Mouse (Mus musculus) hindbrain, embryonic 16.5 days (tissue): ENCODE results near the gene Rnf114. TPM values are rescaled to one million over a fixed set of nuclear protein-coding genes. Genes with fewer than 3 reads are reported as not detected.
A peak's percentile ranks its signal among the peaks of the same experiment; 100 is the strongest.

Source experiments
- ATAC-seq: fragments of 200-750 bp; cut with Nextera tagmentation; 2 replicates; pipeline ENCODE4 v1.8.0; 2017; ENCODE audit warnings: moderate TSS enrichment, moderate library complexity
- H3K27ac ChIP-seq: fragments of 300-500 bp; sonication (generic); 2 replicates; pipeline ENCODE4 v1.5.1; 2014; ENCODE audit warnings: low read depth, mild to moderate bottlenecking, control low read depth, low read length, moderate library complexity
- H3K27me3 ChIP-seq: fragments of 300-500 bp; sonication (generic); replicated peaks from 2 replicates; pipeline ENCODE4 v1.6.1; 2014; ENCODE audit warnings: low read length; ENCODE audit not compliant: control insufficient read depth, insufficient read depth
- H3K36me3 ChIP-seq: fragments of 300-500 bp; sonication (generic); 2 replicates; pipeline ENCODE4 v1.6.1; 2014; ENCODE audit warnings: mild to moderate bottlenecking, low read length, moderate library complexity, mixed read lengths; ENCODE audit not compliant: control insufficient read depth, insufficient read depth
- H3K4me1 ChIP-seq: fragments of 300-500 bp; sonication (generic); 2 replicates; pipeline ENCODE4 v1.6.1; 2014; ENCODE audit warnings: low read depth, low read length; ENCODE audit not compliant: control insufficient read depth, insufficient read depth
- H3K4me2 ChIP-seq: fragments of 300-500 bp; sonication (generic); 2 replicates; pipeline ENCODE4 v1.6.1; 2014; ENCODE audit warnings: mild to moderate bottlenecking, low read length, control low read depth, moderate library complexity
- H3K4me3 ChIP-seq: fragments of 300-500 bp; sonication (generic); 2 replicates; pipeline ENCODE4 v1.5.1; 2014; ENCODE audit warnings: mild to moderate bottlenecking, low read length, control low read depth, moderate library complexity
- H3K9ac ChIP-seq: fragments of 300-500 bp; sonication (generic); 2 replicates; pipeline ENCODE4 v1.6.1; 2014; ENCODE audit warnings: low read depth, mild to moderate bottlenecking, control low read depth, low read length, moderate library complexity
- H3K9me3 ChIP-seq: fragments of 300-500 bp; sonication (generic); 2 replicates; pipeline ENCODE4 v1.6.1; 2014; ENCODE audit warnings: mild to moderate bottlenecking, low read length, moderate library complexity; ENCODE audit not compliant: control insufficient read depth
- WGBS: fragments of 180-500 bp; shearing (Covaris S2); extraction: QIAGEN DNeasy Blood & Tissue Kit; methylation state at CpG from one replicate; pipeline ENCODE4 v1.1.7; 2014; 5-methylcytosine and 5-hydroxymethylcytosine counted together
- polyA plus RNA-seq: library from polyadenylated mRNA; unstranded; fragments of >200 nt; fragmentation: Nextera tagmentation; extraction: Ambion mirVana; gene quantifications from 2 replicates; pipeline ENCODE4 v1.2.1, GENCODE M21; 2015

Gene Rnf114
- polyA plus RNA-seq, 1 experiment from 2014 or later = 112 TPM

DNA sequence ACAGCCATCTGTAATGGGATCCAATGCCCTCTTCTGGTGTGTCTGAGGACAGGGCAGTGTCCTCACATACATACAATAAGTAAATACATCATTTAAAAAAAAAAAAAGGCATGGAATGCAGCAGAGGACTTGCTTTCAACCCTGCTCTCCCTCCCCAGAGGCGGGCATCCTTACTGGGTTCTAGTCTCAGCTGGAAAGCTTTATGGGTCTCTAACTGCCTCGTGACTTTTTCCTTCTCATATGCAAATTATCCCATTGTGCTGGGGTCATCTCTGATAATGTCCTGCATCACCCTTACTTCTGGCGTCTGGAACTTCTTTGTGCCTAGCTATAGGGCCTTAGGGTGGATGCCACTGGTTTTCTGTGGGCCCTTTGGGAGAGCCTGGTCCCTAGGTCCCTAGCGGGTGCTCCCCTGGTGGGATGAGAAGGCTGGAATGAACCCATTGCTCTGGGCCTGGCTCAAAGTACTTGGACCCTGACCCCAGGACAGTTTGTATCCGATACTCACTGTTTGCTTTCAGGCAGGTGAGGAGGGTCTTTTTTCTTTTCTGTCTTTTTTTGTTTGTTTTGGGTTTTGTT lies 37.6 kb downstream of the Rnf114 start:
- H3K4me1 ChIP-seq = no peaks in the 10 kb centered on the region
- H3K27me3 ChIP-seq = 0 out of 2 replicates have a peak, but pooled peaks cover 2% of the 10 kb centered on the region
- 22% methylated on average over 5 of the region's 5 CpGs for WGBS
- H3K9ac ChIP-seq = no peak overlapping the region
- H3K9me3 ChIP-seq = no peaks in the 10 kb centered on the region
- no peak overlapping the region for H3K4me2 ChIP-seq
- ATAC-seq = no peak
- H3K4me3 ChIP-seq = no peak overlapping the region
- no peaks in the 10 kb centered on the region for H3K36me3 ChIP-seq
- H3K27ac ChIP-seq = no peak overlapping the region

DNA sequence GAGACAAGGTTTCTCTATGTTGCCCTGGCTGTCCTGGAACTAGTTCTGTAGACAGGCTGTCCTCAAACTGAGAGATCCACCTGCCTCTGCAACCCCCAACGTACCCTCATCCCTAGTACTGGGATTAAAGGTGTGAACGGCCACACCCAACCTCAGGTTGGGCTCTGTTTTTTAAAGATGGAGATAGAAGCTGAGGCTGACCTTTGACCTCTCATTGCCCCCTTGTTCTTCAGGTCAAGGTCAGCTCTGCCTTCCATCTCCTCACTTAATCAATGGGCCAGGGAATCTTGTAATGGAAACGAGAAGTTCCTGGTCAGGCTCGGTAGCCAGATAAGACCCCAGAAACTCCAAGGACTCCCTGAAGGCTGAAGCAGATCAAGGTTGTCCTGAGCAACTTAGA lies 38.1 kb downstream of the Rnf114 start:
- Histone ChIP-seq H3K27ac (no peak overlapping the region), H3K4me2 (no peak overlapping the region), H3K27me3 (0 out of 2 replicates have a peak, but pooled peaks cover 4% of the 10 kb centered on the region), H3K4me3 (no peak overlapping the region), H3K9me3 (no peaks in the 10 kb centered on the region), H3K36me3 (no peaks in the 10 kb centered on the region), H3K9ac (no peak overlapping the region), H3K4me1 (no peaks in the 10 kb centered on the region)
- no peak for ATAC-seq
- WGBS = 80% methylated on average over 4 of the region's 4 CpGs

DNA sequence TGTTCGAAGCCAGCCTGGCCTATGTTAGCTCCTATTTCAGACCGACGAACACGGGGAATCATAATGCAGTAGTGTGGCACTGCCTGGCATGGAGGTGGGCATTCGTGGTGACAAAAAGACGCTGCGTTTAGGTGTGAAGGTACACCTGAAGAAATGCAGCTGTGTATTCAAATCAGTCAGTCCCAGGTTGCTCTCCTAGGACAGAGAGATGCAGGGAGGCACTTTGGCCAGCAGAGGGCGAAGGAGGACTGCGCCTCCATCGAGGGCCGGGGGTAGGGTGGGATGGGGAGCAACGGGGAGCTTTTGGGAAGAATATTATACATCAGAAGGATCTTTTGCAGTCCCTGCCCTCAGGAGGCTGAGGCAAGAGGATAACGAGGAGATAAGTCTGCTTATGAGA lies 39.7 kb downstream of the Rnf114 start:
- whole genome bisulfite sequencing = 20% methylated on average over 13 of the region's 13 CpGs
- no peaks in the 10 kb centered on the region for H3K36me3 ChIP-seq
- no peaks in the 10 kb centered on the region for H3K4me1 ChIP-seq
- ATAC-seq = no peak
- H3K9me3 ChIP-seq = no peaks in the 10 kb centered on the region
- peak overlapping the region; percentile 1; the same call in 1 of the 2 replicates for H3K4me2 ChIP-seq
- H3K27me3 ChIP-seq = peaks cover 13% of the 10 kb centered on the region; the same call in 1 of the 2 replicates
- no peak overlapping the region for H3K9ac ChIP-seq
- no peak overlapping the region for H3K27ac ChIP-seq
- H3K4me3 ChIP-seq = no peak overlapping the region

DNA sequence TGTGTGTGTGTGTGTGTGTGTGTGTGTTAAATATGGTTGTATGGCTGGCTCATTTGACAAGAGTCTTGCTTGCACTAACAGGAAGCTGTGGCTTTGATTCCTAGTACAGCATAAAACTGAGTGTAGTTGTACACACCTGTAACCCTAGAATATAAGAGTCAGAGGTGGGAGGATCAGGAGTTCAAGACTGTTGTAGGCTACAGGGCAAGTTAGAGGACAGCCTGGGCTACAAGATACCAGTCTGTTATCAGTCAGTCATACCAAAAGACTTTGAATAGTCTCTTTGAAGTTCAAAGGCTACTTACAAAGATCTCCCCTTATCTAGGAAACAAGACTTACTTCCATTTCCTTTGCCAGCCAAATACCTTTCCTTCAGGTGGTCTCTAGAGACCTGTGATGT lies 41.4 kb downstream of the Rnf114 start:
- no peaks in the 10 kb centered on the region for H3K36me3 ChIP-seq
- no peak overlapping the region for H3K27ac ChIP-seq
- H3K4me1 ChIP-seq = peaks cover 12% of the 10 kb centered on the region
- no peak overlapping the region for H3K4me3 ChIP-seq
- no peak overlapping the region for H3K4me2 ChIP-seq
- no peak overlapping the region for H3K9ac ChIP-seq
- no peaks in the 10 kb centered on the region for H3K9me3 ChIP-seq
- no peak for ATAC-seq
- H3K27me3 ChIP-seq = peaks cover 16% of the 10 kb centered on the region

DNA sequence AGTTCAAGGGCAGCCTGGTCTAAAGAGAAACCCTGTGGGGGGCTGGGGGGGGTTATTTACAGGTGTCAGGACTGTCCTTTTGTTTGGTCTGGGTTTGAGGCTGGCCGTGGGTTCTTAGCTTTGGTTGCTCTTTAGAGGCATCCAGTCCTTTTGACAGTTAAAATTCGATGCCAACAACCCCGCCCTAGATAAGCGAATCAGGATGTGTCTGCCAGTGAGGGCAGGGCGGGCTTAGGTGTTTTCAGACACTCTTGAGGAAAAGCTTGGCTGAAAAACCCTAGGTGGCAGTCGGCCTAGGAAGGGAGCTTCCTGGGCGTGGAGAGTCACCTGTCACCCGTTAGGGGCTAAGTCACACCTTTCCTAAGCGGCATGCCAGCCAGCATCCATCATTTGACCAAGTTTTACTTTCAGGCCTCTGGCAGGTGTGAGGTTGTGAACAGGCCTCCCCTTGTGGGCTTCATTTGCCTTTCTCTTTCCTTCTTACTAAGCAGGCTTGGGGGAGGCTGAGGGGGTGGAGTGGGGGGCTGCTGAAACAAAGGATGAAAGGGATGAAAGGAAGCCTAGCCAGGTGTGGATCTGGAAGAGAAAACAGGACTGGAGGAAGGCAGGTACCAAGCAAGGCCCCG lies 44.0 kb downstream of the Rnf114 start:
- Histone ChIP-seq H3K9ac (no peak overlapping the region), H3K4me1 (peaks cover 12% of the 10 kb centered on the region), H3K36me3 (no peaks in the 10 kb centered on the region), H3K4me2 (no peak overlapping the region), H3K4me3 (no peak overlapping the region), H3K9me3 (no peaks in the 10 kb centered on the region), H3K27ac (no peak overlapping the region), H3K27me3 (peaks cover 26% of the 10 kb centered on the region)
- 55% methylated on average over 10 of the region's 10 CpGs for WGBS
- no peak for ATAC-seq

DNA sequence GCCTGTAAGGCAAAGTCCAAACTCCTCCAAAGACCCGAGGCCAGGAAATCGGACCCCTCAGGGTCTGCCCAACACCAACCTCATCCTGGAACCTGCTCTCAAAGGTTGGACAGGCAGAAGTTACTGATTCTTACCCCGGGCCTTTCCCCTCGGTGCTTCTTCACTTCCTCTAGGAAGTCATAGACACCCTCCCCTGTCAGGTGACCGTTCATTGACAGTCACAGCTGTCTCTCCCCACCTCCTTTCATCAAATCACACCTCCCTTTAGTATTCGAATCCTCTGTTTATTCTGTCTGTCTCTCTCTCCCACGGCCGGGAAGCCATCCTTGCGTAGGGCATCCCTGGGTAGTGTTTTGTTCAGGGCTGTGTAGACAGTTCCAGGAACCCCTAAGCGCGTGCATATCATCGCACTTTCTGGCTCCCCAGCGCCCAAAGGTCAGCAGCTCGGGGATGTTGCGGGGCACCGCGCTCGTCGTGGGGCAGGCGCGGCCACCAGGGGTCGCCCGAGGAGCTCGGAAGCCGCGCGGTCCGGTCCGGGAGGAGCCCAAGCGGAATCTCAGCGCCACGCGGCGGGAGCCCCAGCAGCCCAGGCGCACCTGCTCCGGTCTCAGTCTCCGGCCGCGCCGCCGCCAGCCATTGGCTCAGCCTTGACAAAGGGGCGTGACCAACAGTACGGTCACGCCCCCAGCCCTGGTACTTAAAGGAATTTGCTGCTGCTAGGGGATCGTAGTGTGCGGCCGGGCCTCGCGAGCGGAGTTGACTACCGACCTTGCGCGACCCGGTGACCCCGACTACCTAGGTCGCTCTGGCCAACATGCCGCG lies 45.2 kb downstream of the Rnf114 start, which contains the start of gene Snai1:
TSS of gene Snai1 (plus strand) at position 720 of the 822 bp plus-strand sequence.
- Histone ChIP-seq H3K36me3 (no peaks in the 10 kb centered on the region), H3K4me2 (peak within 1 kb of the TSS; percentile 97), H3K27ac (no peak within 1 kb of the TSS), H3K9me3 (no peaks in the 10 kb centered on the region), H3K9ac (peak within 1 kb of the TSS; percentile 65), H3K27me3 (peaks cover 26% of the 10 kb centered on the region), H3K4me1 (peaks cover 12% of the 10 kb centered on the region), H3K4me3 (peak within 1 kb of the TSS; percentile 52)
- WGBS = 2% methylated on average over 53 of the region's 58 CpGs
- peak; percentile 95 for ATAC-seq

DNA sequence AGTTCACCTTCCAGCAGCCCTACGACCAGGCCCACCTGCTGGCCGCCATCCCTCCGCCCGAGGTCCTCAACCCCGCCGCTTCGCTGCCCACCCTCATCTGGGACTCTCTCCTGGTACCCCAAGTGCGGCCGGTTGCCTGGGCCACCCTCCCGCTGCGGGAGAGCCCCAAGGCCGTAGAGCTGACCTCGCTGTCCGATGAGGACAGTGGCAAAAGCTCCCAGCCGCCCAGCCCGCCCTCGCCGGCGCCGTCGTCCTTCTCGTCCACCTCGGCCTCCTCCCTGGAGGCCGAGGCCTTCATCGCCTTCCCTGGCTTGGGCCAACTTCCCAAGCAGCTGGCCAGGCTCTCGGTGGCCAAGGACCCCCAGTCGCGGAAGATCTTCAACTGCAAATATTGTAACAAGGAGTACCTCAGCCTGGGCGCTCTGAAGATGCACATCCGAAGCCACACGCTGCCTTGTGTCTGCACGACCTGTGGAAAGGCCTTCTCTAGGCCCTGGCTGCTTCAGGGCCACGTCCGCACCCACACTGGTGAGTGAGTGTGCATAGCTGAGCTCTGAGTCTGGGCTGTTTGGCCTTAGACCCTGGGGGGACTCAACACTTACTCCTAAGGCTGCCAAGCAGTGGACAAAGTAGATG lies 46.3 kb downstream of the Rnf114 start:
- H3K4me3 ChIP-seq = peak overlapping the region; percentile 52
- no peaks in the 10 kb centered on the region for H3K36me3 ChIP-seq
- H3K27me3 ChIP-seq = peaks cover 26% of the 10 kb centered on the region
- 31% methylated on average over 34 of the region's 34 CpGs for WGBS
- no peak for ATAC-seq
- H3K9ac ChIP-seq = peak overlapping the region; percentile 65
- no peak overlapping the region for H3K27ac ChIP-seq
- peak overlapping the region; percentile 97 for H3K4me2 ChIP-seq
- peaks cover 16% of the 10 kb centered on the region for H3K4me1 ChIP-seq
- H3K9me3 ChIP-seq = no peaks in the 10 kb centered on the region

DNA sequence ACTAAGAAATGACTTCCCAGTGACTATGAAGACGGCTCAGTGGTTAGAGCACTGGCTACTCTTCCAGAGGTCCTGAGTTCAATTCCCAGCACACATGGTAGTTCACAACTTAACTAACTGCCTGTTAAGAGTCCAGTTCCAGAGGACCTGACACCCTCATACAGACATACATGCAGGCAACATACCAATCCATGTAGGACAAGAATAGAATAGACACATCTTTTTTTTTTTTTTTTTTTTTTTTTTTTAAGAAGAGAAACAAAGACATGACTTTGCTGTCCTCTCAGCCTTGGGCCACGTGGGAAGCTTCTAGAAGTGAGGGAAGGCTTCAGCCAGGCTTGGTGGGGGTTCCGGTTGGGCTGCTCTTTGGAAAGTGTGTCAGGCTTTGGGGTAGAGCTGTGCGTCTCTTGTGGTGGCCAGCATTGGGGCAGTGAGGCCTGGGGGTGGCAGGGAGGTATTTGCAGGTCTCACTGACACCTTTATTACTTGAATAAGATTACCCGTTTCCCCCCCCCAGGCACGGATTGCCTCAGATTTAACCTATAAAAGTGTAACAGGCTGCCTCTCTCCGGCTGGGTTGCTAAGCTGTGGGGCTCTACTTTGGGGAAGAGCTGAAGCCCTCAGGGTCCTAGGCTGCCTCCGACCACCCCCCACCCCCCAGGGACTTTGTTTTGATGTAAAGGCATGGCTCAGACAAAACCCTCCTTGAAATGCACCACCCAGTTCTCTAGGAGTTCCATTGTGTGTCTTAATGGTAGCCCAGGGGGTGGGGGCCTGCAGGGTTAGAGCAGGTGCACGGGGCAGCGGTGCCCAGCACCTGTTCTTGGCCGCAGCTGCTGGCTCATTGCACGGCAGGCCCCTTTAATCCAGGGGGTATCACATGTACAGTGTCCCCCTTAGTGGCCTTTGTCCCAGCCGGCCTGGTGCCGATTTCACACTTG lies 47.4 kb downstream of the Rnf114 start:
- ATAC-seq = no peak
- Histone ChIP-seq H3K9ac (peak overlapping the region; percentile 17; the same call in 1 of the 2 replicates), H3K36me3 (no peaks in the 10 kb centered on the region), H3K4me2 (peak overlapping the region; percentile 28), H3K4me1 (peaks cover 16% of the 10 kb centered on the region), H3K4me3 (peak overlapping the region; percentile 18), H3K27me3 (peaks cover 26% of the 10 kb centered on the region), H3K27ac (no peak overlapping the region), H3K9me3 (no peaks in the 10 kb centered on the region)
- WGBS = 24% methylated on average over 14 of the region's 14 CpGs
